Mouse (Mus musculus) limb, embryonic 10.5 days (tissue): ENCODE results near the gene Mettl21e. TPM values are rescaled to one million over a fixed set of nuclear protein-coding genes. Genes with fewer than 3 reads are reported as not detected.
A peak's percentile ranks its signal among the peaks of the same experiment; 100 is the strongest.
"Not testable (repeated sequence)": the region's sequence is repeated elsewhere in the genome, so short reads cannot be mapped to it uniquely, and the experiment has no call there.

Experiments used
- DNase-seq: peaks from one replicate; pipeline ENCODE4 v3.0.0-alpha.2; 2017; ENCODE audit warnings: low spot score
- H3K27ac ChIP-seq: fragments of 300-500 bp; sonication (generic); 2 replicates; pipeline ENCODE4 v1.5.1; 2016; ENCODE audit warnings: mild to moderate bottlenecking
- H3K27me3 ChIP-seq: fragments of 300-500 bp; sonication (generic); 2 replicates; pipeline ENCODE4 v1.6.1; 2016; ENCODE audit warnings: low read depth, mild to moderate bottlenecking; ENCODE audit not compliant: poor library complexity, severe bottlenecking
- H3K36me3 ChIP-seq: fragments of 300-500 bp; sonication (generic); 2 replicates; pipeline ENCODE4 v1.6.1; 2016; ENCODE audit warnings: mild to moderate bottlenecking, moderate library complexity
- H3K4me1 ChIP-seq: fragments of 300-500 bp; sonication (generic); 2 replicates; pipeline ENCODE4 v1.6.1; 2016
- H3K4me3 ChIP-seq: fragments of 300-500 bp; sonication (generic); 2 replicates; pipeline ENCODE4 v1.5.1; 2016; ENCODE audit warnings: mild to moderate bottlenecking, moderate library complexity
- H3K9me3 ChIP-seq: fragments of 300-500 bp; sonication (generic); replicated peaks from 2 replicates; pipeline ENCODE4 v1.6.1; 2016; ENCODE audit warnings: mild to moderate bottlenecking
- WGBS: fragments of 180-500 bp; shearing (Covaris S2); methylation state at CpG from one replicate; pipeline ENCODE4 v1.1.7; 2016; 5-methylcytosine and 5-hydroxymethylcytosine counted together
- polyA plus RNA-seq: library from polyadenylated mRNA; unstranded; fragments of >200 nt; fragmentation: Nextera tagmentation; extraction: Ambion mirVana; gene quantifications from 2 replicates; pipeline ENCODE4 v1.2.1, GENCODE M21; 2016

Mettl21e gene
- not detected in 2 replicates for polyA plus RNA-seq

- no peak for DNase-seq
- H3K27me3 ChIP-seq: no peaks in the 10 kb centered on the region
- H3K4me1 ChIP-seq: no peaks in the 10 kb centered on the region
- no peak within 1 kb of the TSS for H3K4me3 ChIP-seq
- no peaks in the 10 kb centered on the region for H3K9me3 ChIP-seq
- WGBS: 86% methylated on average over 1 of the region's 1 CpGs
- H3K36me3 ChIP-seq: no peaks in the 10 kb centered on the region
- H3K27ac ChIP-seq: no peak within 1 kb of the TSS
Measured at GRCm38 (mm10) chr1:44218876-44219275, at the start of gene Mettl21e. Mettl21e (minus strand) TSS chr1:44218961.

DNA sequence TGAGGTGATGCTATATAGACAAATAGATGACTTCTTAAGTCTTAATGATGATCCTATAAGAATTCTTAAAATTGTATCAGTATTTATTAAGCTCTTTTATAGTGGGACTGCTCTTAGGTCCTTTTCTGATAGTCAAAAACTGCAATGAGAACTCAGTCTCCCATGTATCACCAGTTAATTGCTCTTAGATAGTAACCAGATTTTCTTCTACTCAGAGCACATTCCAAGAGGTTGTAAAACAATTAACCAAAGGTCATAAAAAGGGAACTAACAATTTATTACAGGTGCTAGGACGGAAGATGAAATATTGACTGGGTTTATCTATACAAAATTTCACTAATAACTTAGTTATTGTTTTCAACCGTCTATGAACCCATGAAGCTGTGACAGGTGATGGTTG lies 21.7 kb upstream of the Mettl21e start:
- 48% methylated on average over 2 of the region's 2 CpGs for WGBS
- not testable (repeated sequence) for H3K27me3 ChIP-seq, DNase-seq, H3K9me3 ChIP-seq, H3K27ac ChIP-seq, H3K4me3 ChIP-seq, H3K4me1 ChIP-seq, H3K36me3 ChIP-seq

DNA sequence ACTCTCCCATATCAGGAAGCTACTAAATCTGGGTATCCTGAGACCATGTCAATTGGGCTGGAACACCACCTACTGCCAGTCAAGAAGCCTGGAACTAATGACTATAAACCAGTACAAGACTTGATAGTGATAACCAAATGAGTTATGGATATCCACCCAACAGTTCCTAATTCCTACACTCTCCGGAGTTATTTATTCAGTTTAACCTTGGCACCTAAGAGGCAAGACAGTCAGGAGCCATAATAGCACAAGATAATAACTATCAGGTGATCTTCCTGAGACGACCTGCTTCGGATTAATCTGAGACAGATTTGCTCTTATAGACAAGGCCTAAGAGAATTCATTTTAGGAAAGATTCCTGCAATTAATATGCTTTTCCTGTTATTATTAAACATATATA lies 21.2 kb upstream of the Mettl21e start:
- Histone ChIP-seq H3K4me3 (no peak overlapping the region), H3K27ac (no peak overlapping the region), H3K36me3 (no peaks in the 10 kb centered on the region), H3K9me3 (no peaks in the 10 kb centered on the region), H3K4me1 (no peaks in the 10 kb centered on the region), H3K27me3 (no peaks in the 10 kb centered on the region)
- 90% methylated on average over 3 of the region's 3 CpGs for WGBS
- DNase-seq: no peak

- WGBS: 83% methylated on average over 2 of the region's 2 CpGs
Measured at GRCm38 (mm10) chr1:44237305-44237704, 18.5 kb upstream of the Mettl21e start.

DNA sequence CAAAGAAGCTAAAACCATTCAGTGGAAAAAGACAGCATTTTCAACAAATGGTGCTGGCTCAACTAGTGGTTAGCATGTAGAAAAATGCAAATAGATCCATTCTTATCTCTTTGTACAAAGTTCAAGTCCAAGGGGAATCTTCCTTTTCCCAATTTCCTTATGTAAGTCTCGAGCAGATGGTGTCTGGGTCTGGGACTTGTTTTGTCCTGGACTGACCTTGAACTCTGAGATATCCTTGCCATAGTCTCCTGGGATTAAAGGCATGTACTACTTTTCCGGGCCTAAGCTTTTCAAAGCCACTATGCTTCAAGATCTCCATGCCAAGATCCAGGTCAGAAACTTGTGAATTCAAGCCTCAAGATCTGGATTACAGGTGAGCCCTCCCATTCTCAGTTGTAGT lies 16.6 kb upstream of the Mettl21e start:
- no peaks in the 10 kb centered on the region for H3K9me3 ChIP-seq
- no peak for DNase-seq
- H3K4me3 ChIP-seq: no peak overlapping the region
- H3K36me3 ChIP-seq: no peaks in the 10 kb centered on the region
- 87% methylated on average over 2 of the region's 2 CpGs for WGBS
- H3K27me3 ChIP-seq: no peaks in the 10 kb centered on the region
- no peak overlapping the region for H3K27ac ChIP-seq
- no peaks in the 10 kb centered on the region for H3K4me1 ChIP-seq

More at GRCm38 (mm10) chr1:44237305-44237704, 18.5 kb upstream of the Mettl21e start:
- no peaks in the 10 kb centered on the region for H3K27me3 ChIP-seq
- H3K4me1 ChIP-seq: no peaks in the 10 kb centered on the region
- H3K36me3 ChIP-seq: no peaks in the 10 kb centered on the region
- no peak overlapping the region for H3K4me3 ChIP-seq
- H3K27ac ChIP-seq: no peak overlapping the region
- DNase-seq: no peak
- no peaks in the 10 kb centered on the region for H3K9me3 ChIP-seq

GRCm38 (mm10) chr1:44234531-44234930 lies 15.8 kb upstream of the Mettl21e start:
- not testable (repeated sequence) for H3K9me3 ChIP-seq, H3K4me1 ChIP-seq, H3K36me3 ChIP-seq, H3K27me3 ChIP-seq, H3K4me3 ChIP-seq, DNase-seq, H3K27ac ChIP-seq
- 95% methylated on average over 2 of the region's 2 CpGs for WGBS

- no peaks in the 10 kb centered on the region for H3K9me3 ChIP-seq
- no peak for DNase-seq
- 50% methylated on average over 2 of the region's 2 CpGs for WGBS
Measured at GRCm38 (mm10) chr1:44229044-44229443, 10.3 kb upstream of the Mettl21e start.

GRCm38 (mm10) chr1:44217118-44217517 lies 1.6 kb downstream of the Mettl21e start:
- Histone ChIP-seq H3K36me3 (no peaks in the 10 kb centered on the region), H3K4me1 (no peaks in the 10 kb centered on the region), H3K27ac (no peak overlapping the region), H3K27me3 (no peaks in the 10 kb centered on the region), H3K4me3 (no peak overlapping the region), H3K9me3 (no peaks in the 10 kb centered on the region)
- DNase-seq: no peak
- WGBS: 80% methylated on average over 2 of the region's 2 CpGs

More at GRCm38 (mm10) chr1:44229044-44229443, 10.3 kb upstream of the Mettl21e start:
- H3K27ac ChIP-seq: no peak overlapping the region
- H3K4me1 ChIP-seq: no peaks in the 10 kb centered on the region
- no peak overlapping the region for H3K4me3 ChIP-seq
- H3K27me3 ChIP-seq: no peaks in the 10 kb centered on the region
- no peaks in the 10 kb centered on the region for H3K36me3 ChIP-seq

- H3K36me3 ChIP-seq: no peaks in the 10 kb centered on the region
- H3K9me3 ChIP-seq: no peaks in the 10 kb centered on the region
- DNase-seq: no peak
- H3K4me3 ChIP-seq: no peak overlapping the region
- H3K4me1 ChIP-seq: no peaks in the 10 kb centered on the region
- H3K27ac ChIP-seq: no peak overlapping the region
- H3K27me3 ChIP-seq: no peaks in the 10 kb centered on the region
- WGBS: 82% methylated on average over 2 of the region's 2 CpGs
Measured at GRCm38 (mm10) chr1:44216352-44217116, 2.2 kb downstream of the Mettl21e start.

- no peak overlapping the region for H3K27ac ChIP-seq
- no peaks in the 10 kb centered on the region for H3K27me3 ChIP-seq
- H3K9me3 ChIP-seq: no peaks in the 10 kb centered on the region
- 59% methylated on average over 2 of the region's 2 CpGs for WGBS
- H3K36me3 ChIP-seq: no peaks in the 10 kb centered on the region
- no peak for DNase-seq
- H3K4me1 ChIP-seq: no peaks in the 10 kb centered on the region
- no peak overlapping the region for H3K4me3 ChIP-seq
Measured at GRCm38 (mm10) chr1:44214443-44214842, 4.3 kb downstream of the Mettl21e start.

GRCm38 (mm10) chr1:44202876-44203275 lies 15.9 kb downstream of the Mettl21e start:
- H3K4me3 ChIP-seq: no peak overlapping the region
- peaks cover 8% of the 10 kb centered on the region; the same call in 1 of the 2 replicates for H3K4me1 ChIP-seq
- no peak overlapping the region for H3K27ac ChIP-seq
- no peaks in the 10 kb centered on the region for H3K9me3 ChIP-seq
- no peaks in the 10 kb centered on the region for H3K36me3 ChIP-seq
- DNase-seq: no peak
- peaks cover 12% of the 10 kb centered on the region; the same call in 1 of the 2 replicates for H3K27me3 ChIP-seq
- 94% methylated on average over 15 of the region's 15 CpGs for WGBS

GRCm38 (mm10) chr1:44198273-44199171 lies 20.2 kb downstream of the Mettl21e start:
- H3K9me3 ChIP-seq: no peaks in the 10 kb centered on the region
- H3K4me3 ChIP-seq: peak overlapping the region; percentile 60
- DNase-seq: peak; percentile 50
- peaks cover 16% of the 10 kb centered on the region; the same call in 1 of the 2 replicates for H3K27me3 ChIP-seq
- H3K27ac ChIP-seq: peak overlapping the region; percentile 61; the same call in 1 of the 2 replicates
- WGBS: 15% methylated on average over 47 of the region's 47 CpGs
- H3K36me3 ChIP-seq: no peaks in the 10 kb centered on the region
- peaks cover 8% of the 10 kb centered on the region; the same call in 1 of the 2 replicates for H3K4me1 ChIP-seq

DNA sequence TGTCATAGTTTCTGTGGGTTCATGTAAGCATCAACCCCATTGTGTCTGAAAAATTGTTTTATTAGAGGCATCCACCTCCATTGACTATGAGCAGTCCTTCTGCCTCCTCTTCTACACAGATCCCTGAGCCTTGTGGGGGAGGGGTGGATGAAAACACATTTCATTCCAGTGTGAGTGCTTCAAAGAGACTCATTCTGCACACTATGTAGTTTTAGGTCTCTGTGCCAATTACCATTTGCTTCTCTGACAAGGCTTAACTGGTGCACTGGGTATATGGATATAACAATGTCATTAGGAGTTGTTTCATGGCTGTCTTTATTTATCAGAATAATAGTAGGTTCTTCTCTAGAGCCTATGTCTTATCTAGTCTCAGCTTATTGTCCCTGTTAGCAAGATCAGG lies 32.4 kb downstream of the Mettl21e start:
- peaks cover 7% of the 10 kb centered on the region for H3K36me3 ChIP-seq
- H3K27ac ChIP-seq: no peak overlapping the region
- no peaks in the 10 kb centered on the region for H3K27me3 ChIP-seq
- no peaks in the 10 kb centered on the region for H3K4me1 ChIP-seq
- DNase-seq: no peak
- H3K4me3 ChIP-seq: no peak overlapping the region
- H3K9me3 ChIP-seq: no peaks in the 10 kb centered on the region
